Mouse (Mus musculus) midbrain, embryonic 11.5 days (tissue): ENCODE data around the gene Zfp646. TPM values are rescaled to one million over a fixed set of nuclear protein-coding genes. Genes with fewer than 3 reads are reported as not detected.
A peak's percentile ranks its signal among the peaks of the same experiment; 100 is the strongest.

Experiments used
- ATAC-seq: fragments of 200-750 bp; cut with Nextera tagmentation; 2 replicates; pipeline ENCODE4 v1.8.0; 2017; ENCODE audit warnings: moderate TSS enrichment, moderate library complexity; ENCODE audit not compliant: low FRiP score
- DNase-seq: peaks from one replicate; pipeline ENCODE4 v3.0.0; 2015; ENCODE audit warnings: low spot score; ENCODE audit errors: missing footprints
- H3K27ac ChIP-seq: fragments of 300-500 bp; sonication (generic); 2 replicates; pipeline ENCODE4 v1.5.1; 2014; ENCODE audit warnings: low read depth, low read length
- H3K27me3 ChIP-seq: fragments of 300-500 bp; sonication (generic); 2 replicates; pipeline ENCODE4 v1.6.1; 2014; ENCODE audit warnings: mild to moderate bottlenecking, low read length, moderate library complexity, mixed read lengths; ENCODE audit not compliant: control insufficient read depth, insufficient read depth
- H3K36me3 ChIP-seq: fragments of 300-500 bp; sonication (generic); 2 replicates; pipeline ENCODE4 v1.6.1; 2014; ENCODE audit warnings: mild to moderate bottlenecking, low read length, moderate library complexity, mixed read lengths; ENCODE audit not compliant: control insufficient read depth, insufficient read depth
- H3K4me1 ChIP-seq: fragments of 300-500 bp; sonication (generic); 2 replicates; pipeline ENCODE4 v1.6.1; 2014; ENCODE audit warnings: low read length; ENCODE audit not compliant: control insufficient read depth, insufficient read depth
- H3K4me2 ChIP-seq: fragments of 300-500 bp; sonication (generic); 2 replicates; pipeline ENCODE4 v1.6.1; 2014; ENCODE audit warnings: mild to moderate bottlenecking, moderate library complexity
- H3K4me3 ChIP-seq: fragments of 300-500 bp; sonication (generic); 2 replicates; pipeline ENCODE4 v1.5.1; 2014; ENCODE audit warnings: low read depth, low read length
- H3K9ac ChIP-seq: fragments of 300-500 bp; sonication (generic); 2 replicates; pipeline ENCODE4 v1.6.1; 2014; ENCODE audit warnings: low read length
- H3K9me3 ChIP-seq: fragments of 300-500 bp; sonication (generic); 2 replicates; pipeline ENCODE4 v1.6.1; 2016; ENCODE audit warnings: low read length; ENCODE audit not compliant: control insufficient read depth
- WGBS: fragments of 180-500 bp; shearing (Covaris S2); extraction: QIAGEN DNeasy Blood & Tissue Kit; methylation state at CpG from one replicate; pipeline ENCODE4 v1.1.7; 2014; 5-methylcytosine and 5-hydroxymethylcytosine counted together
- polyA plus RNA-seq: library from polyadenylated mRNA; unstranded; fragments of >200 nt; fragmentation: Nextera tagmentation; extraction: Ambion mirVana; gene quantifications from 2 replicates; pipeline ENCODE4 v1.2.1, GENCODE M21; 2014

The Zfp646 gene
- polyA plus RNA-seq, 1 experiment from 2014 or later, result 17.4 TPM

DNA sequence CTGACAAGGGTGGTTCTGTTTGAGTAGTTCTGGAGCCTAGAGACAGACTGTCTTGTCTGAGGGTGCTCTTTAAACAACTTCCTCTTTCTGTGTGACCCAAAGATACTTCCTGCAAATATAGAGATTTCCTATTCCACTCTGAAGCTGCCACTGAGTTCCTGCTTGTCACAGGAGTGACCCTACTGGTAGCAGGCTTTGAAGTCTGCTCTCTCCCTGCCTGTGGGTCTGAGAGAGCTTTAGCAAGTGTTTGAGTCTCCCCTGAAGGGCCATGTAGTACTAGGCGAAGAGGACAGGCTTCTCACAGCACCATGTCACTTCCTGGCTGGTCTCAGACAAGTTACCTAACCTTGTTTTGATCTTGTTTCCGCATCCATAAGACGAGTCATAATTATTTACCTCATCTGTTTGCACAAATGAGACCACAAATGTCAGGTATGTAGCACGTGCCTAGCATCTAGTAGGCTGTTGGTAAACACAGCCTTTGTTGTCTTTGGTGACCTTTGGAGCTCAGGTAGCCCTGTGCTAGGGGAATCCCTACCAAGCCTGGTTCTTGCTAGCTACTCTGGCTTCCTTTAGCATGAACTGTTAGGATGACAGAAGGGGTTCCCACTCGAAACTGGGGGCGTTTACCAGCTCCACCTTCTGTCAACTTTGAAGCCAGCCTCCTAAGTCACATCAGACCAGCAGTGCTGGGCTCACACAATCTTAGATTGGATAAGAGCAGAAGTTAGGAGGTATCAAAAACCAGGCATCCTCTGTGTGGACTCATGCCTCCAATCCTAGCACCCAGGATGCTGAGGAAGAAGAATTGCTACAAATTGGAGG, 46.6 kb downstream of the Zfp646 start:
- H3K27ac ChIP-seq, result no peak overlapping the region
- WGBS, result 86% methylated on average over 6 of the region's 6 CpGs
- no peak overlapping the region for H3K9ac ChIP-seq
- H3K4me1 ChIP-seq, result no peaks in the 10 kb centered on the region
- peaks cover 3% of the 10 kb centered on the region; the same call in 1 of the 2 replicates for H3K36me3 ChIP-seq
- H3K4me2 ChIP-seq, result no peak overlapping the region
- no peaks in the 10 kb centered on the region for H3K27me3 ChIP-seq
- no peak overlapping the region for H3K4me3 ChIP-seq
- ATAC-seq (no peak), DNase-seq (no peak)
- no peaks in the 10 kb centered on the region for H3K9me3 ChIP-seq

DNA sequence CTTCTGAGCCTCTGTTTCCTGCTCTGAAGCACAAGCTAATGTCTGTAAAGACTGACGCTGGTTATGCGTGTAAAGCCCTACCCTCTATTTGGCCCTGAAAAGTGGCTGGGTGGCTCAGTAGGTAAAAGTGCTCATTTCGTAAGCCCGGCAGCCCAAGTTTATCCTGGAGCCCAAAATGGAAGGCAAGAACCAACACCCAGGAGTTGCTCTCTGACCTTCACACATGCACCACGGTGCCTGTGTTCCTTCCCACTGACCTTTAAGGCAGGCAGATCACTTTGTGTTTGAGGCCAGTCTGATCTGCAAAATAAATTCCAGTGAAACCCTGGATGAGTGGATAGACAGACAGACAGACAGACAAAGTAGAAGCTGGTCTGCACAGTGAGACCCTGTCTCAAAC, 47.7 kb downstream of the Zfp646 start:
- H3K27ac ChIP-seq, result no peak overlapping the region
- no peak overlapping the region for H3K9ac ChIP-seq
- H3K4me2 ChIP-seq, result no peak overlapping the region
- no peak overlapping the region for H3K4me3 ChIP-seq
- H3K36me3 ChIP-seq, result peaks cover 3% of the 10 kb centered on the region; the same call in 1 of the 2 replicates
- no peaks in the 10 kb centered on the region for H3K9me3 ChIP-seq
- H3K4me1 ChIP-seq, result no peaks in the 10 kb centered on the region
- H3K27me3 ChIP-seq, result peaks cover 3% of the 10 kb centered on the region; the same call in 1 of the 2 replicates
- no peak for DNase-seq
- WGBS, result 90% methylated on average over 5 of the region's 5 CpGs
- no peak for ATAC-seq

DNA sequence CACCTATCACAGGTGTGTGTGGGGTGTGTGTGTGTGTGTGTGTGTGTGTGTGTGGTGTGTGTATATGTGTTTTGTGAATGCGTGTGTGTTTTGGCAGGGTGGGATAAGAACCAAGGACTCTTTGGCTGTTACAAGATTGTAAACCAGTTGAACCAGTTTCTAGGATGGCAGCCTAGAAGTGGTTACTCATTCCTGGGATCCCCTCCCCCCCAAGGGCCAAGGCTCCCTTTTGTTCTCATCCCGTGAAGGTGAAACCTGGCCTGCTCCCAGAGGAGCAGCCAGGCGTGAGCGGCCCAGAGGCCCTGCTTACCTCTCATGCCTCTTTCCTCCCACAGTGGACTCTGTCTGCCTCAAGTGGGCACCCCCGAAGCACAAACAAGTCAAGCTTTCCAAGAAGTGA, 49.2 kb downstream of the Zfp646 start:
- no peak overlapping the region for H3K9ac ChIP-seq
- no peak overlapping the region for H3K27ac ChIP-seq
- WGBS, result 67% methylated on average over 5 of the region's 5 CpGs

DNA sequence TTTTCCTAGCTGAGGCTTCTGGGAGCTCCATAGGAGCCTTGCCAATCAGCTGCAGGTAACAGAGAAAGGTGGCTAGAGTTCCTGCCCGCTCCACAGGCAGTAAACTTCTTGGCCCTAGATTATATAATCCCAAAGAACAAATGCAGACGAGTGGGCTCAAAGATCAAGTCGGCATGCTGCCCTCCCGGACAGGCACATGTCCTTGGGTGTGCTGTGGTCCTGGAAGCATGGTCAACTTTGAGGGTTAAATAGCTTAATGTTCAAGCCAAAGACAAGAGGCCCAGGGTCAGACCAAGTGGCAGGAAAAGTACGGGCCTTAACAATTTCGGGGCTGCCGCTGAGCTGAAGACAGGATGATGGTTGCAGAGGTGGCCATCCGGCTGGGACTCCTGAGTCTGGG, 50.0 kb downstream of the Zfp646 start:
- no peak overlapping the region for H3K4me2 ChIP-seq
- DNase-seq (no peak), ATAC-seq (no peak)
- H3K4me1 ChIP-seq, result no peaks in the 10 kb centered on the region
- H3K27me3 ChIP-seq, result peaks cover 11% of the 10 kb centered on the region; the same call in 1 of the 2 replicates
- H3K9me3 ChIP-seq, result no peaks in the 10 kb centered on the region
- WGBS, result 87% methylated on average over 8 of the region's 8 CpGs
- no peak overlapping the region for H3K27ac ChIP-seq
- no peak overlapping the region for H3K9ac ChIP-seq
- H3K4me3 ChIP-seq, result no peak overlapping the region
- H3K36me3 ChIP-seq, result peaks cover 3% of the 10 kb centered on the region; the same call in 1 of the 2 replicates

More for the DNA sequence above, 49.2 kb downstream of the Zfp646 start:
- Histone ChIP-seq H3K4me3 (no peak overlapping the region), H3K4me1 (no peaks in the 10 kb centered on the region), H3K36me3 (peaks cover 3% of the 10 kb centered on the region; the same call in 1 of the 2 replicates), H3K27me3 (peaks cover 11% of the 10 kb centered on the region; the same call in 1 of the 2 replicates), H3K9me3 (no peaks in the 10 kb centered on the region), H3K4me2 (no peak overlapping the region)
- no peak for ATAC-seq
- DNase-seq, result no peak

DNA sequence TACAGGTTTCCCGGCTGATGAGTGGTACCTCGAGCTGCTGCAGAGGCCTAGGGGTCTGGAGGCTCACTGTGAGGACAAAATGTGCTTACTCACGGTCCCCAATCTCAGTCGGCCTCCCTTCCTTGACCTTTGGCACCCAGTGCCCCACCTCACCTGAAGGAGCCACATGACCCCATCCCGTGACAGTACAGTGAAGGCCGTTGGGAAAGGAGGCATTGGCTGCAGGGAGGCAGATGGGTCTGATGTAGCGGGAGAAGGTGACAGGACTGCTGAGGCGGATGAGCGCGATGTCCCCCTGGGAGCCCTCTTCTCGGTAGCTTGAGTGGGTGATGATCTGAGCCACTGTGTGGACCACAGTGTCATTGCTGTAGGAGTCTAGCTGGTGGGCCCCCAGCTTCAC, 50.8 kb downstream of the Zfp646 start:
- peak; percentile 39 for DNase-seq
- no peak for ATAC-seq
- no peak overlapping the region for H3K4me2 ChIP-seq
- no peak overlapping the region for H3K9ac ChIP-seq
- H3K4me1 ChIP-seq, result peaks cover 3% of the 10 kb centered on the region; the same call in 1 of the 2 replicates
- peaks cover 3% of the 10 kb centered on the region; the same call in 1 of the 2 replicates for H3K36me3 ChIP-seq
- H3K27ac ChIP-seq, result no peak overlapping the region
- H3K9me3 ChIP-seq, result no peaks in the 10 kb centered on the region
- 93% methylated on average over 11 of the region's 11 CpGs for WGBS
- H3K4me3 ChIP-seq, result no peak overlapping the region
- H3K27me3 ChIP-seq, result peaks cover 11% of the 10 kb centered on the region; the same call in 1 of the 2 replicates

DNA sequence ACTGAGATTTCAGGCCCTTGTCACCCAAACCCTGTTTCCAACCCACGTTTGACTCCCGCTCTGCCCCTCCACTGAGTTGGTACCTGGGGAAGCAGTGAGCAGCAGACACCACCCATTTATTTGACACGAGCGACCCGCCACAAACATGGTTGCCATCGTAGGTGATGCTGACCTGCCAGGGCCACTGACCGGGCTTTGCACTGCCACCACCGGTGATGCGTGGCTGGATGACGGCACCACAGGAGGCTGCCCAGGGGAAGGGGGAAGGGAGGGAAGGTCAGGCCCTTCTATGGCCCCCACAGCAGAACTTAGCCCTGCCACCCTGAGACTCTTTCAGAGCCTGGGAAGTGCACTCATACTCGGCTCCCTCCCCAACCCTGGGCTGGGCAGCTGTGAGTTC, 51.7 kb downstream of the Zfp646 start:
- peaks cover 9% of the 10 kb centered on the region for H3K4me1 ChIP-seq
- H3K9ac ChIP-seq, result no peak overlapping the region
- H3K27ac ChIP-seq, result no peak overlapping the region
- no peaks in the 10 kb centered on the region for H3K9me3 ChIP-seq
- no peak overlapping the region for H3K4me2 ChIP-seq
- WGBS, result 82% methylated on average over 11 of the region's 11 CpGs
- peaks cover 3% of the 10 kb centered on the region; the same call in 1 of the 2 replicates for H3K36me3 ChIP-seq
- ATAC-seq (no peak), DNase-seq (no peak)
- peaks cover 11% of the 10 kb centered on the region; the same call in 1 of the 2 replicates for H3K27me3 ChIP-seq
- no peak overlapping the region for H3K4me3 ChIP-seq

DNA sequence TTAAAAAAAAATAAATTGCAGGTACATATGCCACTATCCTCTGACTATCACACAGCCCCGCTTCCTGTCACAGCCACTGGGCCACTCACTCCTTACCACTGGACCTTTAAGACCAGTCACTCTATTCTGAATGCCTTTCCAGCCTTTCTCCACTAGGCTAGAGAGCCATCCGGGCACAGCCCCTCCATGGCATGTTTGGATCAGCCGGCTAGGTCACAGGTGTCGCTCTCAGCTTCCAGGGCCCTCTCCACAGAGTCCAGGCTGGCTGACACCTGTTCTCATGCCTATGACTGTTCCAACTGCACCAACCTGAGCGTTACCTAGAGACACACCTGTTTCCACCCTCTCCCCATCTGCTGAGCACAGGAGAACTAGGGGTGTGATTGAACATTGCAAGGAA, 52.6 kb downstream of the Zfp646 start:
- no peaks in the 10 kb centered on the region for H3K9me3 ChIP-seq
- ATAC-seq (no peak), DNase-seq (peak; percentile 54)
- H3K4me1 ChIP-seq, result peaks cover 10% of the 10 kb centered on the region
- H3K27ac ChIP-seq, result no peak overlapping the region
- 50% methylated on average over 5 of the region's 5 CpGs for WGBS
- peaks cover 11% of the 10 kb centered on the region; the same call in 1 of the 2 replicates for H3K27me3 ChIP-seq
- H3K4me3 ChIP-seq, result no peak overlapping the region
- H3K9ac ChIP-seq, result no peak overlapping the region
- no peak overlapping the region for H3K4me2 ChIP-seq
- H3K36me3 ChIP-seq, result peaks cover 3% of the 10 kb centered on the region; the same call in 1 of the 2 replicates

DNA sequence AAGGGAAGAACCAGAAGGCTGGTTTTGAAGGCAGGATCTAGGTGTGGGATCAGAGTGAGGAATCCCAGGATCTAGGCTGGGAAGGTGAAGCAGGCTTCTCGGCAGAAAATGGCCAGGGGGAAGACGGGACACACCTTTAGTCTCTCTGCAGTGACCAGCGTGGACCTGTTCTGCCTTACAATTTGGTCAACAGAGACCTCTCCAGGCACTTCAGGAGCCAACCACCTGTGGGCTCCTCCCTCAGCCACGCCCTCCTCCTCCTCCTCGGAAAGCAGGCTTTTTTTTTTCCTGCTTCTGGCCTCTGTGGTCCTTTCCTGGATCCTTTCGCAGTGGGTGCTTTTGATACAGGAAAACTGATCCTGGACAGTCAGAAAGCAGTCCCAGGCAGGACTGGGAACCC, 53.9 kb downstream of the Zfp646 start, which contains the start of gene Prss8:
Gene Prss8, minus strand, starts transcription at position 182 of the 400 bp plus-strand sequence.
- no peak for ATAC-seq
- peaks cover 12% of the 10 kb centered on the region for H3K4me1 ChIP-seq
- peak within 1 kb of the TSS; percentile 17; the same call in 1 of the 2 replicates for H3K4me2 ChIP-seq
- H3K9ac ChIP-seq, result no peak within 1 kb of the TSS
- no peaks in the 10 kb centered on the region for H3K9me3 ChIP-seq
- WGBS, result 16% methylated on average over 6 of the region's 6 CpGs
- DNase-seq, result no peak
- peaks cover 11% of the 10 kb centered on the region; the same call in 1 of the 2 replicates for H3K27me3 ChIP-seq
- peaks cover 3% of the 10 kb centered on the region; the same call in 1 of the 2 replicates for H3K36me3 ChIP-seq
- H3K4me3 ChIP-seq, result no peak within 1 kb of the TSS
- no peak within 1 kb of the TSS for H3K27ac ChIP-seq

DNA sequence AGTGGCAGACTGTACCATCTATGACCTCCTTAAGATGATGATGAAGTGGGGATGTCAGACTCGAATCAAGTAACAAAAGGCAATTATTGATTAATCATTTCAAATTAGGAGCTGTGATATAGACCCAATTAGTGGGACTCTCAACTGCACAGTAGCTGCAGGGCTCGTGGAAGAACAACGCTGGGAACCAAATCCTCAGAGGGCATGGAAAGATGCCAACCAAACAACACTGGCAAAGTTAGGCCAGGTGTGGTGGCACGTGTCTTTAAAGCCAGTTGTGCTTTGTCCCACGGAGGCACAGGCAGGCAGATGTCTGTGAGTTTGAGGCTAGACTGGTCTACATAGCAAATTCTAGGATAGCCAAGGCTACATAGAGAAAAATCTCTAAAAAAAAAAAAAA, 54.6 kb downstream of the Zfp646 start:
- Histone ChIP-seq H3K4me2 (no peak overlapping the region), H3K9ac (no peak overlapping the region), H3K4me3 (no peak overlapping the region), H3K27ac (no peak overlapping the region), H3K9me3 (no peaks in the 10 kb centered on the region), H3K27me3 (peaks cover 11% of the 10 kb centered on the region; the same call in 1 of the 2 replicates), H3K4me1 (peaks cover 12% of the 10 kb centered on the region), H3K36me3 (peaks cover 3% of the 10 kb centered on the region; the same call in 1 of the 2 replicates)
- no peak for ATAC-seq
- no peak for DNase-seq
- 86% methylated on average over 5 of the region's 5 CpGs for WGBS
